Mouse (Mus musculus) kidney, adult 8-10 months (tissue): Measurements from ENCODE around the gene Ints1.

Experiments
- DNase-seq, 2 experiments: peaks; one replicate each; pipeline ENCODE4 v3.0.0; 2022

Gene Ints1

GRCm38 (mm10) chr5:139706496-139706895 lies 69.0 kb downstream of the Ints1 start:
- no peak for DNase-seq

- no peak for DNase-seq
Measured at GRCm38 (mm10) chr5:139702905-139703304, 72.6 kb downstream of the Ints1 start.

GRCm38 (mm10) chr5:139702236-139702635 lies 73.2 kb downstream of the Ints1 start:
- DNase-seq: no peak
